Mouse (Mus musculus) brain, embryonic 18.5 days (tissue): Measurements from ENCODE around the gene Apoc1.

ENCODE experiments used
- DNase-seq: peaks from one replicate; pipeline ENCODE4 v3.0.0-alpha.2; 2012; ENCODE audit warnings: low read depth, low spot score

Apoc1 gene

GRCm38 (mm10) chr7:19685374-19685773, 7.1 kb downstream of the Apoc1 start:
- no peak for DNase-seq

- no peak for DNase-seq
Measured at GRCm38 (mm10) chr7:19683771-19684201, 8.7 kb downstream of the Apoc1 start.

DNA sequence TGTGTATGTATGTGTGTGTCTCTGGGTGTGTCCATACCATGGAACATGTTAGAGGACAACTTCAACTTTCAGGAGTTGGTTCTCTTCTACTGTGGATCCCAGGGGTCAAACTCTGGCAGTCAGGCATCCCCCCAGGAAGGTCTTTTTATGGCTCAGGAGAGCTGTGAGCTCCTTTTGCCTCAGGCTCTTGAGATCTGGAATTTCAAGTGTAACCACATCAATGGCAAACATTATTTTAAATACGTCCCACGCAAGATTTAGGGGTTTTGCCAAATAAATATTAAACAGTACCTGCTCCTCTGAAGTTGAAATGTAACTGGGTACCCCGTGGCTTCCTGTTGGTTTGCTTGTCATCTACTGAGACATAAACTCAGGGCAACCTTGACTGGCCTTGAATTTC, 9.5 kb downstream of the Apoc1 start:
- DNase-seq = no peak

GRCm38 (mm10) chr7:19681202-19681694, 11.2 kb downstream of the Apoc1 start, which contains the start of the genes Gm44805 and Apoc4:
Gm44805 (minus strand) TSS chr7:19681423.
Apoc4 (minus strand) TSS chr7:19681479.
- DNase-seq = no peak

- DNase-seq = no peak
Measured at GRCm38 (mm10) chr7:19680702-19681101, 11.8 kb downstream of the Apoc1 start.

- DNase-seq = no peak
Measured at GRCm38 (mm10) chr7:19678901-19679300, 13.6 kb downstream of the Apoc1 start.

GRCm38 (mm10) chr7:19677872-19678271, 14.6 kb downstream of the Apoc1 start, which contains the start of gene Apoc2:
Apoc2 (minus strand) TSS chr7:19677941.
- DNase-seq = no peak

DNA sequence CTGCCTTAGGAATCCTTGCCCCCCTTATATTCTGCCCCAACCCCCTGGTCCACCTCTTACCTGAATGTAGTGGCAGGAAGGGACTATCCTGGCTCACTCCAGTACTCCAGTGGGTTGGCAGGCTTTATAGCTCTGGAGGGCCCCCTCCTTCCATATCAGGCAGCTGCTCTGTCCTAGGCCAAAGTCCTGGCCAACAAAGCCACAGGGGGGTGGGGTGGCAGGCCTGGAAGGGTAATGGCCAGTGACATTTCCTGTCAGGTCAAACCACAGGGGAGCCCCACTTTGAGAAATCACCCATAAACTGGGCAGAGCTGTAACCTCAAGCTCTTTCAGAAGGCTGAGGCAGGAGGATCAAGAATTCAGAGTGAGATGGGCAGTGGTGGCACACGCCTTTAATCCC, 15.8 kb downstream of the Apoc1 start:
- no peak for DNase-seq

DNA sequence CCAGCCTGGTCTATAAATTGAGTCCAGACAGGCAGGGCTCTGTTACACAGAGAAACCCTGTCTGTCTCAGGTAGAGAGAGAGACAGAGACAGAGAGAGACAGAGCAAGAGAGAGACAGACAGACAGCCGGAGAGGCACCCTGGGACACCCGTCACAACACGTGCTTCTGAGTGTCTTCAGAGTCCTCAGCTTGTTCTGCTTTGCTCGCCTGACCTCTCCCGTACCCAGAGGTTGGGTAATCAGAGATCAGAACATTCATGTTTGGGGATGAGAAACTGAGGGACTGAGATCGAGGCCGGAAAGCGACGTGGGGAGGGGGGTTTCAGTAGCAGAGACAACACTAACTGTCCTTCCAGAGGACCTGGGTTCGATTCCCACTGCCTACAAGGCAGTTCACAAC, 16.6 kb downstream of the Apoc1 start:
- DNase-seq = no peak

DNA sequence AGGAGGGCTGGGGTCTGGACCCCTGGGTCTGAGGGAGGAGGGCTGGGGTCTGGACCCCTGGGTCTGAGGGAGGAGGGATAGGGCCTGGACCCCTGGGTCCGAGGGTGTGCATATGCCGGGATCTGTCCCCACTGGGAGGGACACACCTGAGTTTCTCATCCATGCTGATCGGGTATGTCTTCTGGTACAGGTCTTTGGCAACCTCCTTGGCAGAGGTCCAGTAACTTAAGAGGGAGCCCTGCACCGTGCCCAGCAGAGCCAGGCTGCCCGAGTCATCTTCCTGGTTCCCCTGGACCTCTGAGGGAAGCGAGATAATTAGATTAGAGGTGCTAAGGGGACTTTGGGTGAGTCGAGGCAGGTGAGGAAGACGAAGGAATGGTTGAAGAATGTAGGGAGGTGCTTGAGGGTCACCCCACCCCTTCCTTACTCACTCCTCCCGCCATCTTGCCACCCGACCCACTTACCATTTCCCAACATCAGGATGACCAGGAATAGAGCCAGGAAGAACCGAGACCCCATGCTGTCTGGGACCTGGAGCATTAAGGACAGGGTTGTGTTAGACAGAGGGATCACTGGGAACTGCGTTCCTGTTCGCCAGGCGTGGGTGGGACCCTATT, 19.3 kb downstream of the Apoc1 start:
- DNase-seq = no peak

DNA sequence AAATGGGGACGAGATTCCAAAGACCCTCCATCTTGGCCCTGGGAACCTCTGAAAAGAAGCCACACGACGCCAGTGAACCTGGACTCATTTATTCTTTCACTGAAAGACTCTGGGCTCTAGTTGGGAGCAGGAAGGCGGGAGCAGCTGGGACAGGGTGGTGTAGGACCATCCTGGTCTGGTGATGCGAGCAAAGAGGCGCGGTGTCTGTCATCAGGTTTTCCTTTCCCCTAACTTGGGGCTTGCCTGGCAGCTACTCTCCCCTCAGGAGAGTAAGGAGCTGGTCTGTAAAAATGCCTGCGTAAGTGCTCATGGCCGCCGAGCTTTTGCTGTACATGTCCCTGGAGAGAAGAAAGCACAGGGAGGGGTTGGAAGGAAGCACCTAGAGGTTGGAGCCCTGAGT, 20.9 kb downstream of the Apoc1 start:
- DNase-seq = no peak

GRCm38 (mm10) chr7:19668947-19669721, 23.3 kb downstream of the Apoc1 start:
- peak; percentile 77 for DNase-seq

- no peak for DNase-seq
Measured at GRCm38 (mm10) chr7:19667434-19667833, 25.0 kb downstream of the Apoc1 start.

DNA sequence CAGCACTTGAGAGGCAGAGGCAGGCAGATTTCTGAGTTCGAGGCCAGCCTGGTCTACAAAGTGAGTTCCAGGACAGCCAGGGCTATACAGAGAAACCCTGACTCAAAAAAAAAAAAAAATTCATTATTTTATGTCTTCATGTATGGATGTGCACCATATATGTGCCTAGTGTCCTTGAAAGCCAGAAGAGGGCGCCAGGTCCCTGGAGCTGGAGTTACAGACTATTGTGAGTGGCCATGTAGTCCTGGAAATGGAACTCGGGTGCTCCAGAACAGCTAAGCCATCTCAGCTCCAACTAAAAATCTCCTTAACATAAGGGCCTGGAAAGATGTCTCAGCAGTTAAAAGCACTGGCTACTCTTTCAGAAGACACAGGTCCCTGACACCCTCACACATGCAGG, 25.7 kb downstream of the Apoc1 start:
- no peak for DNase-seq

DNA sequence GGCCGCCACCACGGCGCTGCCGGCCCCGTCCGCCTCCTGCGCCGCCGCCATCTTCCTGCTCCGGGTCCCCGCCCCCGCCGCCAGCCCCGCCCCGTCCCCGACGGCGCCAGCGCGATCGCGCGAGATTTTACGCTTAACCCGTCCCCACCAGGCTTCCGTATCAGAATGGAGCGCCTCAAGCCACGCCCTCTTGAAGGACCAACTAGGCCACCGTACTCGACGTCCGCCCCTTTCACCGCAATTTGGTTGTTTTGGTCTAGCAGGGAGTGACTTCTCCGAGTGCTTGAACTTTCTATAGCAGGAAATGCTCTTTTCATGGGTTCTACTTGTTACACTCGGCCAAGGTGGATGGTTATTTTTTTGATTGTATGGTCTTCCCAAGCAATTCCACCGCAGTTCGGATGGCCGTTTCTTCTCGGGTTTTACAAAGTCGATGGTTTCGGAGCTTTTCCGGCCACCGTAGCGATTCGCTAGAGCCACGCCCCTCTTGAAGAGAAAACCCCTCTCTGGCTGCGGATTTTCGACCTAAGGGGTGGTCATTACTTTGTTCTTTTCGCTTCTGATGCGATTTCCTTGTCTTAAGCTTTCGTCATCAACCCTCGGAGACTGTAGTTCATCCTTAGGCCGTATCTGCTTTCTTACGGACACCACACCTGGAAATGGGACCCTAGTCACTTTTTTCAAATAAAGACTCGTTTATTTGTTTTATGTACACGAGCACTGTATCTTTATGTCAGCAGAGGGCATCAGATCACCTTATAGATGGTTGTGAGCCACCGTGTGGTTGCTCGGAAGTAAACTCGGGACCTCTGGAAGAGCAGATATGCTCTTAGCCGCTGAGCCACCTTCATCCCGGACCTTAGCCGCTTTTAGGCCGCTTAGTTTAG, 27.3 kb downstream of the Apoc1 start, which contains the start of gene Clptm1:
Gene Clptm1 (minus strand): TSS at position 79 of the 887 bp plus-strand sequence.
- DNase-seq = peak; percentile 96

DNA sequence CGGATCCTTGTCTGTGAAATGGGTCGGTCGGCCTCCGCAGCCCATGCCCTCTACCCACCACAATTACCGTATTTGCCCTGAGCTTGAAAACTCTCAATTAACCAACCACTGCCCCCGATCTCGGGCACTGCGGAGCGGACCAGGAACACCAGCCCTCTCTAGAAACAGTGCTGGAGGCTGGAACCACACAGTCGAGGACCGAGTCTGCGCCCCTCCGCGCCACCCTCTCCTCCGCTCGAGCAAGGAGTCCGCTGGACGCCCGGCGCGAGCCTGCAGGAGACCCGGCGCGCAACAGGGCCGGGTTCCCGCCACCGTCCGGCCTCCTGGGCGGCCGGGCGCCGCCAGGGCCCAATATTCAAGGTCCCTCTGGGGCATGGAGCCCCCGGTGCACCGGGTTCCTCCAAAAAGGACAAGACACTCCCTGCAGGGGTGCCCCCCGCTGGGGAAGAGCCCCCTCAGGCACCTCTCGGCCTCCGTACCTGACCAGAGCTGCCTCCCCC, 28.0 kb downstream of the Apoc1 start:
- DNase-seq = no peak

- DNase-seq = no peak
Measured at GRCm38 (mm10) chr7:19663940-19664339, 28.5 kb downstream of the Apoc1 start.

DNA sequence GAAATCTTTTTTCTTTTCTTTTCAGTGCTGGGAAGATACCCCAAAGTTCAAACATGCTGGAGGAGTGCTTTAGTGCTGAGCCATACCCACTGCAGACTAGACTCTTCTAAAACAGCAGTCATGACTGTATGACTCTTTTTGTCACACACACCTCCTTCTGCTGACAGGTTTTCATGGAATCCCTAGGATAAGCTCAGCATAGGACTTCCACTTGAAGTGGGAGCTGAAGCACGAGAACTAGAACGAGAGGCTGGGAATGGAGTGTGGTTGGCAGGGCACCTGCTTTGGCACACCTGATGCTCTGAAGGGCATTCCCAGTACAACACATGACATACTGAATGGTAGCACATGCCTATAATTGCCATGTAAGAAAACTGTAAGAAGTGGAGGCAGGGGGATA, 39.8 kb downstream of the Apoc1 start:
- no peak for DNase-seq

DNA sequence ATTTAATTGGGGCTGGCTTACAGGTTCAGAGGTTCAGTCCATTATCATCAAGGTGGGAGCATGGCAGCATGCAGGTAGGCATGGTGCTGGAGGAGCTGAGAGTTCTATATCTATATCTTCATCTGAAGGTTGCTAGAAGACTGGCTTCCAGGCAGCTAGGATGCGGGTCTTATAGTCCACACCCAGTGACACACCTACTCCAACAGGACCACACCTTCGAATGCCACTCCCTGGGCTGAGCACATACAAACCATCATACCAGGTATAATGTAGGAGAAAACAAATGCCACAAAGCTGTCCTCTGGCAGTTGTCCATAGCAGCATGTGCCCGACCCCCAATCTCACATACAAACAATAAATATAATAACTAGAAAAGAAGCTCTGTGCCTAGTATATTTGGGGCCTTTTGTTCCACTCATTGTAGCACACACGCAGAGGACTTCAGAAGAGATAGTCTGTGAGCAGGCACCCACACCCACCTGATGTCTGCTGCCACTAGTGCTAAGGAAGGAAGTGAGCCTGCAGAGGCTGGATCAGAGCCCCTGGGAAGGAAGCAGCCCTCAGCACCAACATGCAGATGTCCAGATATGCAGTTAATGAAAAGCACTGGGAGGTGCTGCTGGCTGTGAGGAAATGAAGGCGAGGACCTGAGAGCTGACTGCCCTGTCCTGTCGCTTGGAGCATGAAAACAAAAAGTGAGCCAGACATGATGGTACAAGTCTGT, 41.2 kb downstream of the Apoc1 start:
- DNase-seq = no peak

- DNase-seq = no peak
Measured at GRCm38 (mm10) chr7:19641223-19641622, 51.2 kb downstream of the Apoc1 start.
